ENCODE assay signal across 16 mouse cellular contexts in genomic region chr8:110662545-110662944, GRCm38 (mm10). TPM values are rescaled to one million over a fixed set of nuclear protein-coding genes. Genes with fewer than 3 reads are reported as not detected.
DNase-seq lines count a peak whose midpoint lies in the region; ATAC-seq and TF ChIP-seq lines count a peak whose summit lies in the region.
"Had no signal": no experiment of that assay in that cellular context is flagged by ENCODE, and none has a peak within 500 bp of the region (broad histone marks: within the 10 kb centered on the region; RNA-seq: fewer than 3 reads in every experiment).

No protein-coding gene starts in this region.

- no peak overlapping the region for H3K27ac ChIP-seq in left cerebral cortex, adult 2 months
- peak overlapping the region; percentile 84; the same call in 1 of the 2 replicates for H3K27ac ChIP-seq in midbrain, postnatal 0 days (ENCODE audit: low read depth, low read length)
- H3K27ac ChIP-seq in midbrain, embryonic 11.5 days (ENCODE audit: low read depth, low read length) = no peak overlapping the region
- H3K27ac ChIP-seq in stomach, postnatal 0 days (replicated peaks) = no peak overlapping the region
- H3K27ac ChIP-seq: intestine, embryonic 15.5 days; limb, embryonic 10.5 days; liver, embryonic 12.5 days had no signal

- intact Hi-C loops in left cerebral cortex, adult 2 months (cut with DNase I) = no loop called here
- intact Hi-C loops in left cerebral cortex, postnatal 36 days (cut with DNase I) = loop anchor here (5.0 kb wide), 1 partner anchor 60 kb away; the partner anchor contains the start of gene Mtss1l

- DNase-seq in cerebellum, postnatal 25 days = peak; percentile 29 to 34
- no peak for DNase-seq in cerebellum, postnatal 4 days (ENCODE audit: low spot score in 2 of 2)
- no peak for DNase-seq in left cerebral cortex, adult 2 months (ENCODE audit: extremely low spot score in 1 of 2, low spot score in 2 of 2)
- no peak for DNase-seq in left cerebral cortex, postnatal 36 days (ENCODE audit: low spot score in 2 of 2)
- DNase-seq in midbrain, postnatal 0 days (ENCODE audit: low spot score) = peak; percentile 43
- no peak for DNase-seq in midbrain, embryonic 11.5 days (ENCODE audit: low spot score, missing footprints)
- DNase-seq in stomach, postnatal 0 days (ENCODE audit: low spot score) = no peak
- DNase-seq in ovary, postnatal 10 days (ENCODE audit: low spot score) = no peak
- DNase-seq: gastrocnemius, postnatal 14 days; heart, postnatal 10 days; kidney, postnatal 10 days; right cerebral cortex, postnatal 4 days; thymus, adult 18-20 months had no signal

- peaks cover 11% of the 10 kb centered on the region for H3K36me3 ChIP-seq in midbrain, postnatal 0 days (ENCODE audit: insufficient read depth, low read length)
- H3K36me3 ChIP-seq in midbrain, embryonic 11.5 days (ENCODE audit: control insufficient read depth, insufficient read depth, low read length) = peaks cover 3% of the 10 kb centered on the region
- H3K36me3 ChIP-seq in stomach, postnatal 0 days (ENCODE audit: control insufficient read depth, insufficient read depth, low read length) = peaks cover 5% of the 10 kb centered on the region; the same call in 1 of the 2 replicates

- H3K27me3 ChIP-seq in midbrain, postnatal 0 days (ENCODE audit: insufficient read depth, low read length) = no peaks in the 10 kb centered on the region
- H3K27me3 ChIP-seq in midbrain, embryonic 11.5 days (ENCODE audit: control insufficient read depth, insufficient read depth, low read length) = no peaks in the 10 kb centered on the region
- no peaks in the 10 kb centered on the region for H3K27me3 ChIP-seq in stomach, postnatal 0 days (ENCODE audit: control insufficient read depth, insufficient read depth, low read length)
- H3K27me3 ChIP-seq: intestine, embryonic 15.5 days; liver, embryonic 12.5 days had no signal

- no peak overlapping the region for H3K4me3 ChIP-seq in left cerebral cortex, adult 2 months
- no peak overlapping the region for H3K4me3 ChIP-seq in midbrain, postnatal 0 days (ENCODE audit: low read depth, low read length)
- no peak overlapping the region for H3K4me3 ChIP-seq in midbrain, embryonic 11.5 days (ENCODE audit: low read depth, low read length)
- H3K4me3 ChIP-seq in stomach, postnatal 0 days (ENCODE audit: low read depth, low read length) = no peak overlapping the region
- H3K4me3 ChIP-seq: intestine, embryonic 15.5 days; limb, embryonic 10.5 days; liver, embryonic 12.5 days had no signal

- TF ChIP-seq CTCF in left cerebral cortex, adult 2 months (IDR thresholded peaks at IDR 0.05) = peak; percentile 26
- TF ChIP-seq CTCF in midbrain, postnatal 0 days (IDR thresholded peaks at IDR 0.05) = peak; percentile 49
- TF ChIP-seq CTCF in stomach, postnatal 0 days (IDR thresholded peaks at IDR 0.05; ENCODE audit: low read depth) = peak; percentile 36

- no peak for TF ChIP-seq EP300 in stomach, postnatal 0 days (optimal IDR thresholded peaks at IDR 0.05)

- H3K4me1 ChIP-seq in midbrain, postnatal 0 days (ENCODE audit: insufficient read depth, low read length) = peaks cover 10% of the 10 kb centered on the region; the same call in 1 of the 2 replicates
- peaks cover 7% of the 10 kb centered on the region; the same call in 1 of the 2 replicates for H3K4me1 ChIP-seq in midbrain, embryonic 11.5 days (ENCODE audit: control insufficient read depth, insufficient read depth, low read length)
- H3K4me1 ChIP-seq in stomach, postnatal 0 days (replicated peaks; ENCODE audit: control insufficient read depth, insufficient read depth) = no peaks in the 10 kb centered on the region
- H3K4me1 ChIP-seq: intestine, embryonic 15.5 days had no signal

- H3K4me2 ChIP-seq in midbrain, postnatal 0 days (ENCODE audit: low read depth, low read length, poor library complexity, severe bottlenecking) = no peak overlapping the region
- H3K4me2 ChIP-seq in midbrain, embryonic 11.5 days = no peak overlapping the region
- no peak overlapping the region for H3K4me2 ChIP-seq in stomach, postnatal 0 days (replicated peaks; ENCODE audit: low read depth)
- H3K4me2 ChIP-seq: intestine, embryonic 15.5 days; liver, embryonic 12.5 days had no signal

- H3K9me3 ChIP-seq in midbrain, postnatal 0 days (ENCODE audit: low read length) = no peaks in the 10 kb centered on the region
- no peaks in the 10 kb centered on the region for H3K9me3 ChIP-seq in midbrain, embryonic 11.5 days (ENCODE audit: control insufficient read depth, low read length)
- no peaks in the 10 kb centered on the region for H3K9me3 ChIP-seq in stomach, postnatal 0 days (ENCODE audit: control insufficient read depth, low read length)
- H3K9me3 ChIP-seq: intestine, embryonic 15.5 days; limb, embryonic 10.5 days; liver, embryonic 12.5 days had no signal

- ATAC-seq in midbrain, postnatal 0 days (ENCODE audit: low FRiP score) = no peak
- ATAC-seq in midbrain, embryonic 11.5 days (ENCODE audit: low FRiP score) = no peak
- ATAC-seq in stomach, postnatal 0 days (ENCODE audit: low FRiP score, low TSS enrichment) = no peak
- ATAC-seq: intestine, embryonic 15.5 days; liver, embryonic 12.5 days had no signal

- WGBS in midbrain, postnatal 0 days = 84% methylated on average over 5 of the region's 5 CpGs
- WGBS in midbrain, embryonic 11.5 days = 80% methylated on average over 5 of the region's 5 CpGs
- 77% methylated on average over 5 of the region's 5 CpGs for WGBS in stomach, postnatal 0 days

- no peak overlapping the region for H3K9ac ChIP-seq in midbrain, postnatal 0 days (replicated peaks; ENCODE audit: low read length, poor library complexity, severe bottlenecking)
- no peak overlapping the region for H3K9ac ChIP-seq in midbrain, embryonic 11.5 days (ENCODE audit: low read length)
- no peak overlapping the region for H3K9ac ChIP-seq in stomach, postnatal 0 days (ENCODE audit: low read length)
- H3K9ac ChIP-seq: intestine, embryonic 15.5 days; liver, embryonic 12.5 days had no signal

RNA-seq across cellular contexts. Expression of gene Vac14, which starts 44.2 kb away (rescaled TPM):
- total RNA-seq in left cerebral cortex, adult 2 months (2021) = 10 to 100 TPM; 25.4 to 26.1 TPM
- 10 to 100 TPM; 23.6 to 24.1 TPM for total RNA-seq in left cerebral cortex, postnatal 36 days (2021)
- total RNA-seq in midbrain, postnatal 0 days (2014; rRNA removed) = 44.9 and 45.9 TPM in 2 replicates
- 26.7 and 27.2 TPM in 2 replicates for polyA plus RNA-seq in midbrain, postnatal 0 days (2015; fragmentation: Nextera tagmentation; extraction: Ambion mirVana)
- 31.9 and 33.8 TPM in 2 replicates for polyA plus RNA-seq in midbrain, embryonic 11.5 days (2014; fragmentation: Nextera tagmentation; extraction: Ambion mirVana)
- 7.7 and 9.5 TPM in 2 replicates for polyA plus RNA-seq in stomach, postnatal 0 days (2015; fragmentation: Nextera tagmentation; extraction: Ambion mirVana)

RNA-seq across cellular contexts. Expression of gene Mtss1l, which starts 58.7 kb away (rescaled TPM):
- 100 to 1,000 TPM; 207 to 234 TPM for total RNA-seq in left cerebral cortex, adult 2 months (2021)
- total RNA-seq in left cerebral cortex, postnatal 36 days (2021) = 100 to 1,000 TPM; 196 to 205 TPM
- total RNA-seq in midbrain, postnatal 0 days (2014; rRNA removed) = 90.5 and 101 TPM in 2 replicates
- 35.2 and 37.7 TPM in 2 replicates for polyA plus RNA-seq in midbrain, postnatal 0 days (2015; fragmentation: Nextera tagmentation; extraction: Ambion mirVana)
- 7.4 and 9.6 TPM in 2 replicates for polyA plus RNA-seq in midbrain, embryonic 11.5 days (2014; fragmentation: Nextera tagmentation; extraction: Ambion mirVana)
- 5.7 and 7.5 TPM in 2 replicates for polyA plus RNA-seq in stomach, postnatal 0 days (2015; fragmentation: Nextera tagmentation; extraction: Ambion mirVana)

Comparison
In these comparisons a context has a peak if more than half of its experiments do, and no peak if none do; other contexts are left out.
1. DNase-seq: peak in cerebellum, postnatal 25 days (2 of 2) and midbrain, postnatal 0 days (single experiment); none in cerebellum, postnatal 4 days (0 of 2), left cerebral cortex, adult 2 months (0 of 2), left cerebral cortex, postnatal 36 days (0 of 2), midbrain, embryonic 11.5 days (single experiment), stomach, postnatal 0 days (single experiment) and ovary, postnatal 10 days (single experiment).
2. Peak in every context shown above with its lines, with median percentiles within 50 percentile points of each other: CTCF ChIP-seq.